Mouse (Mus musculus) olfactory bulb, adult 2 months (tissue): ENCODE results near the gene Aldoart2.

Source experiments
- CTCF ChIP-seq: fragments of 200-500 bp; IDR thresholded peaks from 2 replicates; pipeline ENCODE4 v1.5.1; 2012; ENCODE audit warnings: low read depth, mild to moderate bottlenecking, low read length, moderate library complexity; ENCODE audit not compliant: insufficient read depth
- POLR2A ChIP-seq: fragments of 200-500 bp; IDR thresholded peaks from 2 replicates; pipeline ENCODE4 v1.6.1; 2012; ENCODE audit warnings: mild to moderate bottlenecking, low read depth, low read length, moderate library complexity; ENCODE audit not compliant: insufficient read depth

- no peak for TF ChIP-seq POLR2A
- no peak for TF ChIP-seq CTCF
These were observed 5.7 kb upstream of the Aldoart2 start for GRCm38 (mm10) chr12:55559184-55559855.
